Comparison of ENCODE assay signal across 10 mouse cellular contexts in genomic region chr7:112212921-112213721, GRCm38 (mm10). TPM values are rescaled to one million over a fixed set of nuclear protein-coding genes. Genes with fewer than 3 reads are reported as not detected.
A peak's percentile ranks its signal among the peaks of the same experiment; 100 is the strongest.
DNase-seq lines count a peak whose midpoint lies in the region; ATAC-seq and TF ChIP-seq lines count a peak whose summit lies in the region.
"Had no signal": no experiment of that assay in that cellular context is flagged by ENCODE, and none has a peak within 500 bp of the region (broad histone marks: within the 10 kb centered on the region; RNA-seq: fewer than 3 reads in every experiment).

No protein-coding gene starts in this region.

- DNase-seq in liver, embryonic 14.5 days (ENCODE audit: low read depth in 3 of 3, low spot score in 3 of 3), result no peak
- peak; percentile 84 for DNase-seq in brain, adult 2 months (ENCODE audit: low read depth, low spot score)
- DNase-seq in large intestine, adult 2 months (ENCODE audit: low read depth, low spot score), result peak; percentile 72
- peak; percentile 64 for DNase-seq in midbrain, embryonic 14.5 days
- DNase-seq in adrenal gland, postnatal 36 days, result no peak
- no peak for DNase-seq in spleen, postnatal 10 days (ENCODE audit: low spot score in 2 of 2)

- no peak overlapping the region for H3K4me3 ChIP-seq in liver, embryonic 14.5 days (ENCODE audit: insufficient read depth in 1 of 2, low read depth in 2 of 2, low read length in 2 of 2)
- H3K4me3 ChIP-seq in liver, embryonic 12.5 days, result no peak overlapping the region
- H3K4me3 ChIP-seq in heart, embryonic 16.5 days (ENCODE audit: low read length), result no peak overlapping the region
- H3K4me3 ChIP-seq in midbrain, embryonic 14.5 days (replicated peaks; ENCODE audit: low read depth, low read length), result no peak overlapping the region
- H3K4me3 ChIP-seq: embryonic facial prominence, embryonic 13.5 days had no signal

- peak; percentile 49 for TF ChIP-seq CTCF in liver, embryonic 14.5 days (IDR thresholded peaks at IDR 0.05; ENCODE audit: low read depth)

- H3K4me2 ChIP-seq in liver, embryonic 14.5 days (ENCODE audit: low read depth), result no peak overlapping the region
- no peak overlapping the region for H3K4me2 ChIP-seq in liver, embryonic 12.5 days
- no peak overlapping the region for H3K4me2 ChIP-seq in heart, embryonic 16.5 days (ENCODE audit: low read depth, low read length)
- no peak overlapping the region for H3K4me2 ChIP-seq in midbrain, embryonic 14.5 days (ENCODE audit: low read length)
- H3K4me2 ChIP-seq: embryonic facial prominence, embryonic 13.5 days had no signal

- TF ChIP-seq EP300 in liver, embryonic 14.5 days (IDR thresholded peaks at IDR 0.05; ENCODE audit: low read depth), result no peak

- H3K9me3 ChIP-seq in liver, embryonic 14.5 days (ENCODE audit: control insufficient read depth, low read length), result no peaks in the 10 kb centered on the region
- H3K9me3 ChIP-seq in liver, embryonic 12.5 days (replicated peaks), result no peaks in the 10 kb centered on the region
- no peaks in the 10 kb centered on the region for H3K9me3 ChIP-seq in heart, embryonic 16.5 days (replicated peaks; ENCODE audit: control insufficient read depth, low read length)
- no peaks in the 10 kb centered on the region for H3K9me3 ChIP-seq in midbrain, embryonic 14.5 days (ENCODE audit: control insufficient read depth, low read length)
- H3K9me3 ChIP-seq: embryonic facial prominence, embryonic 13.5 days had no signal

- H3K9ac ChIP-seq in liver, embryonic 14.5 days (replicated peaks), result no peak overlapping the region
- H3K9ac ChIP-seq in liver, embryonic 12.5 days, result no peak overlapping the region
- H3K9ac ChIP-seq in heart, embryonic 16.5 days (ENCODE audit: low read length), result peak overlapping the region; percentile 51
- no peak overlapping the region; the same call in 1 of the 2 replicates for H3K9ac ChIP-seq in midbrain, embryonic 14.5 days (replicated peaks; ENCODE audit: low read length)
- H3K9ac ChIP-seq: embryonic facial prominence, embryonic 13.5 days had no signal

- peaks cover 0 to 12% of the 10 kb centered on the region in 2 experiments; a peak in 3 of 4 replicates for H3K4me1 ChIP-seq in liver, embryonic 14.5 days (replicated peaks; ENCODE audit: control insufficient read depth in 2 of 2, insufficient read depth in 2 of 2, low read length in 1 of 2)
- peaks cover 16% of the 10 kb centered on the region; the same call in 1 of the 2 replicates for H3K4me1 ChIP-seq in liver, embryonic 12.5 days
- peaks cover 36% of the 10 kb centered on the region for H3K4me1 ChIP-seq in heart, embryonic 16.5 days (ENCODE audit: control insufficient read depth, insufficient read depth, low read length)
- H3K4me1 ChIP-seq in midbrain, embryonic 14.5 days (ENCODE audit: control insufficient read depth, insufficient read depth, low read length), result peaks cover 7% of the 10 kb centered on the region

- WGBS in liver, embryonic 14.5 days (ENCODE audit: insufficient replicate concordance), result 47% methylated on average over 8 of the region's 8 CpGs
- WGBS in liver, embryonic 12.5 days (ENCODE audit: insufficient replicate concordance), result 49% methylated on average over 8 of the region's 8 CpGs
- WGBS in heart, embryonic 16.5 days, result 50% methylated on average over 8 of the region's 8 CpGs
- WGBS in large intestine, adult 2 months, result 18% methylated on average over 8 of the region's 8 CpGs
- 44% methylated on average over 8 of the region's 8 CpGs for WGBS in midbrain, embryonic 14.5 days

- H3K27ac ChIP-seq in liver, embryonic 14.5 days, result no peak overlapping the region
- H3K27ac ChIP-seq in liver, embryonic 12.5 days, result no peak overlapping the region
- peak overlapping the region; percentile 26 for H3K27ac ChIP-seq in heart, embryonic 16.5 days (ENCODE audit: low read length)
- H3K27ac ChIP-seq in midbrain, embryonic 14.5 days (replicated peaks; ENCODE audit: low read depth, low read length), result peak overlapping the region; percentile 5; the same call in 1 of the 2 replicates
- H3K27ac ChIP-seq: embryonic facial prominence, embryonic 13.5 days had no signal

- no peaks in the 10 kb centered on the region for H3K36me3 ChIP-seq in liver, embryonic 14.5 days (replicated peaks; ENCODE audit: control insufficient read depth, insufficient read depth, low read depth)
- no peaks in the 10 kb centered on the region for H3K36me3 ChIP-seq in liver, embryonic 12.5 days
- no peaks in the 10 kb centered on the region for H3K36me3 ChIP-seq in heart, embryonic 16.5 days (ENCODE audit: control insufficient read depth, insufficient read depth)
- no peaks in the 10 kb centered on the region for H3K36me3 ChIP-seq in midbrain, embryonic 14.5 days (ENCODE audit: control insufficient read depth, insufficient read depth, low read length)
- H3K36me3 ChIP-seq: embryonic facial prominence, embryonic 13.5 days had no signal

- no peaks in the 10 kb centered on the region for H3K27me3 ChIP-seq in liver, embryonic 14.5 days (ENCODE audit: control insufficient read depth, insufficient read depth, low read length)
- H3K27me3 ChIP-seq in liver, embryonic 12.5 days (replicated peaks), result no peaks in the 10 kb centered on the region
- H3K27me3 ChIP-seq in heart, embryonic 16.5 days (ENCODE audit: control insufficient read depth, insufficient read depth, low read length), result no peaks in the 10 kb centered on the region
- no peaks in the 10 kb centered on the region for H3K27me3 ChIP-seq in midbrain, embryonic 14.5 days (ENCODE audit: control insufficient read depth, insufficient read depth, low read length)
- H3K27me3 ChIP-seq: embryonic facial prominence, embryonic 13.5 days had no signal

- ATAC-seq in liver, embryonic 14.5 days (ENCODE audit: insufficient read depth), result no peak
- no peak for ATAC-seq in liver, embryonic 12.5 days
- peak; percentile 72 for ATAC-seq in heart, embryonic 16.5 days (replicated peaks; ENCODE audit: extremely low read depth, insufficient read depth, low FRiP score)
- ATAC-seq in midbrain, embryonic 14.5 days (ENCODE audit: low FRiP score, low TSS enrichment), result peak; percentile 55; the same call in 1 of the 2 replicates

RNA-seq across cellular contexts. Expression of gene Mical2, which starts 12.5 kb away (rescaled TPM):
- polyA plus RNA-seq in liver, embryonic 14.5 days (2012; rRNA removed), result 1.3 and 1.4 TPM in 2 replicates
- polyA plus RNA-seq in liver, embryonic 14.5 days (2014; fragmentation: Nextera tagmentation; extraction: Ambion mirVana), result 1.1 and 1.2 TPM in 2 replicates
- polyA plus RNA-seq in liver, embryonic 12.5 days (2016; fragmentation: Nextera tagmentation; extraction: Ambion mirVana), result 3.4 and 4.1 TPM in 2 replicates
- 128 and 145 TPM in 2 replicates for polyA plus RNA-seq in heart, embryonic 16.5 days (2015; fragmentation: Nextera tagmentation; extraction: Ambion mirVana)
- polyA plus RNA-seq in large intestine, adult 2 months (2012; rRNA removed), result 18.2 and 30.2 TPM in 2 replicates
- 1.6 and 2.1 TPM in 2 replicates for polyA plus RNA-seq in midbrain, embryonic 14.5 days (2014; fragmentation: Nextera tagmentation; extraction: Ambion mirVana)
- total RNA-seq in adrenal gland, postnatal 36 days (2021), result 10 to 100 TPM in 1 of 2 experiments, 1 to 10 TPM in 1; 8.5 to 19.7 TPM

RNA-seq across cellular contexts. Expression of gene Dkk3, which starts 54.3 kb away (rescaled TPM):
- 1.1 and 1.5 TPM in 2 replicates for polyA plus RNA-seq in liver, embryonic 14.5 days (2012; rRNA removed)
- polyA plus RNA-seq in liver, embryonic 14.5 days (2014; fragmentation: Nextera tagmentation; extraction: Ambion mirVana), result 2.3 and 2.4 TPM in 2 replicates
- 7.3 and 7.5 TPM in 2 replicates for polyA plus RNA-seq in liver, embryonic 12.5 days (2016; fragmentation: Nextera tagmentation; extraction: Ambion mirVana)
- polyA plus RNA-seq in heart, embryonic 16.5 days (2015; fragmentation: Nextera tagmentation; extraction: Ambion mirVana), result 73.8 and 91.0 TPM in 2 replicates
- polyA plus RNA-seq in large intestine, adult 2 months (2012; rRNA removed), result 9.6 and 12.1 TPM in 2 replicates
- polyA plus RNA-seq in midbrain, embryonic 14.5 days (2014; fragmentation: Nextera tagmentation; extraction: Ambion mirVana), result 17.5 and 18.5 TPM in 2 replicates
- 10 to 100 TPM; 15.9 to 18.9 TPM for total RNA-seq in adrenal gland, postnatal 36 days (2021)
- total RNA-seq: neutrophil, adult 5-6 weeks had no signal

Comparison
In these comparisons a context has a peak if more than half of its experiments do, and no peak if none do; other contexts are left out.
1. ATAC-seq: peak in heart, embryonic 16.5 days (single experiment) and midbrain, embryonic 14.5 days (single experiment); none in liver, embryonic 14.5 days (single experiment) and liver, embryonic 12.5 days (single experiment).
2. DNase-seq: peak in brain, adult 2 months (single experiment), large intestine, adult 2 months (single experiment) and midbrain, embryonic 14.5 days (single experiment); none in liver, embryonic 14.5 days (0 of 3), adrenal gland, postnatal 36 days (0 of 2) and spleen, postnatal 10 days (0 of 2).
3. H3K27ac ChIP-seq: peak in heart, embryonic 16.5 days (single experiment) and midbrain, embryonic 14.5 days (single experiment); none in liver, embryonic 14.5 days (single experiment) and liver, embryonic 12.5 days (single experiment).